Mouse (Mus musculus): Measurements from ENCODE around the gene Cbfa2t2.

DNA sequence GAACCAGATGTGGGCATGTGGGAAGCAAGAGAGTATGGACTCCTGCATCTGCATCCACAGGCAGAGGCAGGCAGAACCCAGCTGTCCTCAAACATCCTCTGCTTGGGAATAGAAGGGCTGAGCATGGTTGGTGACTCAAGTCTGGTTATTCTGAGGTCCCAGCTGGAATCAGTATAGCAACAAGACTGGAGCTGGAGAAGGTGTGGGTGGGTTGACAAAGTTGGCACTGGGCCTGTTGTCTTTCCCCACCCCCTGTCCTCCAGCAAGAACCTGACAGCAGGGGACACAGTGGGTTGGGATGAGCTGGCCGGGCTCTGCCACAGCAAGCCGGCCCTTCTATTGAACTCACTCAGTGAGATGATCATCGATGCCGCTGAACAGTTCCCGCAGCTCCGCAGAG, 119.0 kb downstream of the Cbfa2t2 start:
- no peak for TF ChIP-seq CTCF (IDR thresholded peaks at IDR 0.05; ENCODE audit: low read depth)
- no peak for TF ChIP-seq EP300 (IDR thresholded peaks at IDR 0.05; ENCODE audit: low read depth)

Measured in liver, postnatal 0 days (tissue).